ENCODE assay signal across 10 mouse cellular contexts in genomic region chr12:113187011-113187375, GRCm38 (mm10). TPM values are rescaled to one million over a fixed set of nuclear protein-coding genes. Genes with fewer than 3 reads are reported as not detected.
DNase-seq lines count a peak whose midpoint lies in the region; ATAC-seq lines count a peak whose summit lies in the region.
"Had no signal": no experiment of that assay in that cellular context is flagged by ENCODE, and none has a peak within 500 bp of the region (broad histone marks: within the 10 kb centered on the region; RNA-seq: fewer than 3 reads in every experiment).

No protein-coding gene starts in this region.

- peak overlapping the region; percentile 46 for H3K4me3 ChIP-seq in kidney, embryonic 16.5 days (ENCODE audit: low read length)
- H3K4me3 ChIP-seq in embryonic facial prominence, embryonic 14.5 days (ENCODE audit: low read depth, low read length), result peak overlapping the region; percentile 69
- peak overlapping the region; percentile 70 for H3K4me3 ChIP-seq in neural tube, embryonic 13.5 days

- peaks cover 22% of the 10 kb centered on the region for H3K4me1 ChIP-seq in kidney, embryonic 16.5 days (ENCODE audit: insufficient read depth, low read length)
- peaks cover 8% of the 10 kb centered on the region for H3K4me1 ChIP-seq in embryonic facial prominence, embryonic 14.5 days (ENCODE audit: control insufficient read depth, insufficient read depth, low read length)
- peaks cover 29% of the 10 kb centered on the region for H3K4me1 ChIP-seq in neural tube, embryonic 13.5 days (replicated peaks)

- no peak for DNase-seq in kidney, adult 18-20 months
- no peak for DNase-seq in embryonic facial prominence, embryonic 14.5 days (ENCODE audit: low spot score)
- peak; percentile 26 for DNase-seq in induced T-regulatory cell, adult 2 months (ENCODE audit: low read depth)
- no peak for DNase-seq in thymus, adult 18-20 months
- no peak for DNase-seq in adrenal gland, postnatal 14 days
- DNase-seq in adrenal gland, postnatal 25 days, result no peak

- WGBS in kidney, embryonic 16.5 days, result 55% methylated on average over 4 of the region's 4 CpGs
- 45% methylated on average over 4 of the region's 4 CpGs for WGBS in embryonic facial prominence, embryonic 14.5 days
- WGBS in neural tube, embryonic 13.5 days, result 55% methylated on average over 4 of the region's 4 CpGs

- peaks cover 11% of the 10 kb centered on the region for H3K27me3 ChIP-seq in kidney, embryonic 16.5 days (ENCODE audit: insufficient read depth, low read length)
- H3K27me3 ChIP-seq in embryonic facial prominence, embryonic 14.5 days (replicated peaks; ENCODE audit: control insufficient read depth, insufficient read depth, low read length), result peaks cover 18% of the 10 kb centered on the region
- peaks cover 5% of the 10 kb centered on the region; the same call in 1 of the 2 replicates for H3K27me3 ChIP-seq in neural tube, embryonic 13.5 days
- H3K27me3 ChIP-seq: Patski had no signal

- H3K27ac ChIP-seq in kidney, embryonic 16.5 days (ENCODE audit: low read length), result no peak overlapping the region
- no peak overlapping the region for H3K27ac ChIP-seq in embryonic facial prominence, embryonic 14.5 days (replicated peaks; ENCODE audit: low read depth, low read length)
- peak overlapping the region; percentile 64; the same call in 1 of the 2 replicates for H3K27ac ChIP-seq in neural tube, embryonic 13.5 days (replicated peaks)

- H3K9ac ChIP-seq in kidney, embryonic 16.5 days (replicated peaks; ENCODE audit: low read length), result peak overlapping the region; percentile 48; the same call in 1 of the 2 replicates
- peak overlapping the region; percentile 78; the same call in 1 of the 2 replicates for H3K9ac ChIP-seq in embryonic facial prominence, embryonic 14.5 days (ENCODE audit: low read depth, low read length)
- peak overlapping the region; percentile 87 for H3K9ac ChIP-seq in neural tube, embryonic 13.5 days

- H3K9me3 ChIP-seq in kidney, embryonic 16.5 days (ENCODE audit: low read length), result no peaks in the 10 kb centered on the region
- no peaks in the 10 kb centered on the region for H3K9me3 ChIP-seq in embryonic facial prominence, embryonic 14.5 days (ENCODE audit: control insufficient read depth, low read length)
- H3K9me3 ChIP-seq in neural tube, embryonic 13.5 days, result no peaks in the 10 kb centered on the region

- ATAC-seq in kidney, embryonic 16.5 days (ENCODE audit: low FRiP score, low TSS enrichment), result no peak
- ATAC-seq in embryonic facial prominence, embryonic 14.5 days (ENCODE audit: low read depth), result no peak
- ATAC-seq in neural tube, embryonic 13.5 days (ENCODE audit: low read depth), result no peak

- H3K36me3 ChIP-seq in kidney, embryonic 16.5 days (ENCODE audit: insufficient read depth, low read length), result 0 out of 2 replicates have a peak, but pooled peaks cover 11% of the 10 kb centered on the region
- peaks cover 24% of the 10 kb centered on the region for H3K36me3 ChIP-seq in embryonic facial prominence, embryonic 14.5 days (ENCODE audit: control insufficient read depth, insufficient read depth, low read length)
- peaks cover 39% of the 10 kb centered on the region for H3K36me3 ChIP-seq in neural tube, embryonic 13.5 days

- H3K4me2 ChIP-seq in kidney, embryonic 16.5 days (replicated peaks; ENCODE audit: low read depth, low read length), result peak overlapping the region; percentile 83
- H3K4me2 ChIP-seq in embryonic facial prominence, embryonic 14.5 days (ENCODE audit: low read depth, low read length), result peak overlapping the region; percentile 72
- H3K4me2 ChIP-seq in neural tube, embryonic 13.5 days, result peak overlapping the region; percentile 93

RNA-seq across cellular contexts. Expression of gene Tmem121, which starts 1.3 kb away (rescaled TPM):
- polyA plus RNA-seq in kidney, embryonic 16.5 days (2015; fragmentation: Nextera tagmentation; extraction: Ambion mirVana), result 8.6 and 10.9 TPM in 2 replicates
- 8.7 and 11.5 TPM in 2 replicates for polyA plus RNA-seq in embryonic facial prominence, embryonic 14.5 days (2014; fragmentation: Nextera tagmentation; extraction: Ambion mirVana)
- 33.5 and 33.9 TPM in 2 replicates for polyA plus RNA-seq in neural tube, embryonic 13.5 days (2015; fragmentation: Nextera tagmentation; extraction: Ambion mirVana)
- total RNA-seq in adrenal gland, postnatal 14 days (2021), result 3.4 and 4.7 TPM in 2 replicates
- total RNA-seq in adrenal gland, postnatal 25 days (2021), result 4.1 and 4.3 TPM in 2 replicates
- total RNA-seq: neutrophil, adult 5-6 weeks had no signal

RNA-seq across cellular contexts. Expression of gene Tedc1, which starts 30.8 kb away (rescaled TPM):
- polyA plus RNA-seq in kidney, embryonic 16.5 days (2015; fragmentation: Nextera tagmentation; extraction: Ambion mirVana), result 38.2 and 45.5 TPM in 2 replicates
- polyA plus RNA-seq in embryonic facial prominence, embryonic 14.5 days (2014; fragmentation: Nextera tagmentation; extraction: Ambion mirVana), result 19.8 and 23.5 TPM in 2 replicates
- polyA plus RNA-seq in neural tube, embryonic 13.5 days (2015; fragmentation: Nextera tagmentation; extraction: Ambion mirVana), result 17.1 and 18.7 TPM in 2 replicates
- total RNA-seq in adrenal gland, postnatal 14 days (2021), result 3.1 and 3.7 TPM in 2 replicates
- total RNA-seq in adrenal gland, postnatal 25 days (2021), result 1.4 and 2.5 TPM in 2 replicates

RNA-seq across cellular contexts. Expression of gene Crip1, which starts 40.9 kb away (rescaled TPM):
- 270 and 293 TPM in 2 replicates for polyA plus RNA-seq in kidney, embryonic 16.5 days (2015; fragmentation: Nextera tagmentation; extraction: Ambion mirVana)
- 408 and 507 TPM in 2 replicates for polyA plus RNA-seq in embryonic facial prominence, embryonic 14.5 days (2014; fragmentation: Nextera tagmentation; extraction: Ambion mirVana)
- polyA plus RNA-seq in neural tube, embryonic 13.5 days (2015; fragmentation: Nextera tagmentation; extraction: Ambion mirVana), result 66.3 and 74.9 TPM in 2 replicates
- 79.4 and 132 TPM in 2 replicates for total RNA-seq in adrenal gland, postnatal 14 days (2021)
- 28.9 and 30.2 TPM in 2 replicates for total RNA-seq in adrenal gland, postnatal 25 days (2021)

RNA-seq across cellular contexts. Expression of gene Crip2, which starts 47.0 kb away (rescaled TPM):
- polyA plus RNA-seq in kidney, embryonic 16.5 days (2015; fragmentation: Nextera tagmentation; extraction: Ambion mirVana), result 244 and 263 TPM in 2 replicates
- polyA plus RNA-seq in embryonic facial prominence, embryonic 14.5 days (2014; fragmentation: Nextera tagmentation; extraction: Ambion mirVana), result 154 and 185 TPM in 2 replicates
- polyA plus RNA-seq in neural tube, embryonic 13.5 days (2015; fragmentation: Nextera tagmentation; extraction: Ambion mirVana), result 301 and 350 TPM in 2 replicates
- 152 and 174 TPM in 2 replicates for total RNA-seq in adrenal gland, postnatal 14 days (2021)
- total RNA-seq in adrenal gland, postnatal 25 days (2021), result 65.9 and 69.0 TPM in 2 replicates
